Mouse (Mus musculus): ENCODE data around the gene Atp5s. TPM values are rescaled to one million over a fixed set of nuclear protein-coding genes. Genes with fewer than 3 reads are reported as not detected.

The Atp5s gene
- 10 to 100 TPM; 30.0 to 33.3 TPM for total RNA-seq (2021)
- long read RNA-seq, experiment 1, transcript Atp5s-201 (5 exons, 1,485 nt): major isoform, 9 of 24 reads
- long read RNA-seq, experiment 1, partial matches to known transcripts: 7 of 24 reads
- long read RNA-seq, experiment 1, other reads (novel, unspliced or antisense): 7 of 24 reads
- long read RNA-seq, experiment 2, transcript Atp5s-201 (5 exons, 1,485 nt): major isoform, 16 of 37 reads
- long read RNA-seq, experiment 2, partial matches to known transcripts: 10 of 37 reads
- long read RNA-seq, experiment 2, other reads (novel, unspliced or antisense): 10 of 37 reads

- Histone ChIP-seq H3K27ac (peak within 1 kb of the TSS; percentile 96), H3K4me3 (peak within 1 kb of the TSS; percentile 86)
- peak; percentile 10; the same call in 1 of the 2 replicates for TF ChIP-seq CTCF (conservative IDR thresholded peaks at IDR 0.05)
- peak; percentile 91 to 94 for DNase-seq (ENCODE audit: low spot score in 2 of 2)
These were observed at the start of gene Atp5s, which contains the start of gene L2hgdh for GRCm38 (mm10) chr12:69724711-69725460. TSS of gene Atp5s (plus strand) at chr12:69724950. TSS of gene L2hgdh (minus strand) at chr12:69724873.

GRCm38 (mm10) chr12:69676157-69676556 is 48.6 kb upstream of the Atp5s start:
- H3K4me3 ChIP-seq: no peak overlapping the region
- TF ChIP-seq CTCF (conservative IDR thresholded peaks at IDR 0.05): no peak
- no peak overlapping the region for H3K27ac ChIP-seq
- no peak for DNase-seq (ENCODE audit: low spot score in 2 of 2)

- TF ChIP-seq CTCF (conservative IDR thresholded peaks at IDR 0.05): no peak
- peak; percentile 10 to 16 for DNase-seq (ENCODE audit: low spot score in 2 of 2)
- H3K27ac ChIP-seq: peak overlapping the region; percentile 93
- peak overlapping the region; percentile 91 for H3K4me3 ChIP-seq
These were observed 43.9 kb upstream of the Atp5s start for GRCm38 (mm10) chr12:69680635-69681565.

GRCm38 (mm10) chr12:69681566-69682061 is 43.1 kb upstream of the Atp5s start, which contains the start of gene Sos2:
TSS of gene Sos2 (minus strand) at chr12:69681852.
- TF ChIP-seq CTCF (conservative IDR thresholded peaks at IDR 0.05): no peak
- peak within 1 kb of the TSS; percentile 94 for H3K27ac ChIP-seq
- peak within 1 kb of the TSS; percentile 91 for H3K4me3 ChIP-seq
- peak; percentile 9 to 48 for DNase-seq (ENCODE audit: low spot score in 2 of 2)

- peak; percentile 29; the same call in 1 of the 2 replicates for TF ChIP-seq CTCF (conservative IDR thresholded peaks at IDR 0.05)
- H3K27ac ChIP-seq: peak overlapping the region; percentile 94
- H3K4me3 ChIP-seq: peak overlapping the region; percentile 62
- peak; percentile 68 to 75 for DNase-seq (ENCODE audit: low spot score in 2 of 2)
These were observed 42.5 kb upstream of the Atp5s start for GRCm38 (mm10) chr12:69682065-69682787.

- Histone ChIP-seq H3K4me3 (peak overlapping the region; percentile 62), H3K27ac (peak overlapping the region; percentile 94)
- no peak for TF ChIP-seq CTCF (conservative IDR thresholded peaks at IDR 0.05)
- DNase-seq (ENCODE audit: low spot score in 2 of 2): peak in 1 of 2 experiments; percentile 14
These were observed 41.8 kb upstream of the Atp5s start for GRCm38 (mm10) chr12:69682788-69683419.

- no peak for TF ChIP-seq CTCF (conservative IDR thresholded peaks at IDR 0.05)
- DNase-seq (ENCODE audit: low spot score in 2 of 2): peak; percentile 41 to 62
- Histone ChIP-seq H3K4me3 (peak overlapping the region; percentile 23; the same call in 1 of the 2 replicates), H3K27ac (peak overlapping the region; percentile 6; the same call in 1 of the 2 replicates)
These were observed 41.2 kb upstream of the Atp5s start for GRCm38 (mm10) chr12:69683537-69683936.

- DNase-seq (ENCODE audit: low spot score in 2 of 2): no peak
- no peak for TF ChIP-seq CTCF (conservative IDR thresholded peaks at IDR 0.05)
- no peak overlapping the region for H3K4me3 ChIP-seq
- no peak overlapping the region for H3K27ac ChIP-seq
These were observed 36.4 kb upstream of the Atp5s start for GRCm38 (mm10) chr12:69688368-69688767.

GRCm38 (mm10) chr12:69689094-69689493 is 35.7 kb upstream of the Atp5s start:
- DNase-seq (ENCODE audit: low spot score in 2 of 2): no peak
- H3K4me3 ChIP-seq: no peak overlapping the region
- no peak for TF ChIP-seq CTCF (conservative IDR thresholded peaks at IDR 0.05)
- H3K27ac ChIP-seq: no peak overlapping the region

- TF ChIP-seq CTCF (conservative IDR thresholded peaks at IDR 0.05): no peak
- no peak overlapping the region for H3K4me3 ChIP-seq
- H3K27ac ChIP-seq: no peak overlapping the region
- no peak for DNase-seq (ENCODE audit: low spot score in 2 of 2)
These were observed 34.0 kb upstream of the Atp5s start for GRCm38 (mm10) chr12:69690714-69691113.

GRCm38 (mm10) chr12:69693471-69693870 is 31.3 kb upstream of the Atp5s start:
- TF ChIP-seq CTCF (conservative IDR thresholded peaks at IDR 0.05): no peak
- H3K4me3 ChIP-seq: no peak overlapping the region
- DNase-seq (ENCODE audit: low spot score in 2 of 2): no peak
- no peak overlapping the region for H3K27ac ChIP-seq
